Mouse (Mus musculus) thymus, adult 2 months (tissue): ENCODE measurements at regions not wholly inside any gene's neighbourhood (a gene's known extent, or its start where the extent isn't known, plus 50 kb on each side); places are given as distances from the start of the nearest gene placed in this dataset.
"Not testable (repeated sequence)": the region's sequence is repeated elsewhere in the genome, so short reads cannot be mapped to it uniquely, and the experiment has no call there.

Experiments
- DNase-seq: peaks from one replicate; pipeline ENCODE4 v3.0.0; 2021
- H3K27ac ChIP-seq: fragments of 200-500 bp; 2 replicates; pipeline ENCODE4 v1.5.1; 2012; ENCODE audit warnings: low read length, control low read depth; ENCODE audit not compliant: control insufficient read depth, insufficient read depth
- H3K27me3 ChIP-seq: fragments of 200-500 bp; 2 replicates; pipeline ENCODE4 v1.6.1; 2012; ENCODE audit warnings: mild to moderate bottlenecking, low read length, moderate library complexity, mixed read lengths; ENCODE audit not compliant: control insufficient read depth, insufficient read depth
- H3K36me3 ChIP-seq: fragments of 200-500 bp; 2 replicates; pipeline ENCODE4 v1.6.1; 2012; ENCODE audit warnings: mild to moderate bottlenecking, low read length, moderate library complexity; ENCODE audit not compliant: control insufficient read depth, insufficient read depth
- H3K4me1 ChIP-seq: fragments of 200-500 bp; replicated peaks from 2 replicates; pipeline ENCODE4 v1.6.1; 2012; ENCODE audit warnings: low read length; ENCODE audit not compliant: control insufficient read depth, insufficient read depth
- H3K4me3 ChIP-seq: fragments of 200-500 bp; 2 replicates; pipeline ENCODE4 v1.5.1; 2012; ENCODE audit warnings: mild to moderate bottlenecking, low read length, control low read depth, moderate library complexity; ENCODE audit not compliant: control insufficient read depth, insufficient read depth
- CTCF ChIP-seq: fragments of 200-500 bp; IDR thresholded peaks from 2 replicates; pipeline ENCODE4 v1.5.1; 2012; ENCODE audit warnings: mild to moderate bottlenecking, control low read depth, low read length, moderate library complexity, borderline replicate concordance; ENCODE audit not compliant: control insufficient read depth, poor library complexity, insufficient read depth; ENCODE audit errors: extremely low read depth
- POLR2A ChIP-seq: fragments of 200-500 bp; IDR thresholded peaks from 2 replicates; pipeline ENCODE4 v1.6.1; 2012; ENCODE audit warnings: mild to moderate bottlenecking, low read length, control low read depth, moderate library complexity; ENCODE audit not compliant: control insufficient read depth, poor library complexity, insufficient read depth; ENCODE audit errors: extremely low read depth
- WGBS: fragments of 180-500 bp; shearing (Covaris S2); methylation state at CpG from one replicate; pipeline ENCODE4 v1.1.7; 2018; 5-methylcytosine and 5-hydroxymethylcytosine counted together

GRCm38 (mm10) chr13:60479043-60479861 is 122.5 kb upstream of the Dapk1 start:
- peak overlapping the region; percentile 19; the same call in 1 of the 2 replicates for H3K27ac ChIP-seq
- TF ChIP-seq POLR2A (no peak), CTCF (no peak)
- DNase-seq: no peak

GRCm38 (mm10) chr13:60479862-60480730 is 121.7 kb upstream of the Dapk1 start:
- 18% methylated on average over 13 of the region's 13 CpGs for WGBS
- no peak overlapping the region for H3K27ac ChIP-seq
- no peak for TF ChIP-seq CTCF
- TF ChIP-seq POLR2A: no peak
- no peaks in the 10 kb centered on the region for H3K27me3 ChIP-seq
- peaks cover 11% of the 10 kb centered on the region for H3K4me1 ChIP-seq
- DNase-seq: no peak
- no peaks in the 10 kb centered on the region for H3K36me3 ChIP-seq
- no peak overlapping the region for H3K4me3 ChIP-seq

More at GRCm38 (mm10) chr13:60479043-60479861, 122.5 kb upstream of the Dapk1 start:
- Histone ChIP-seq H3K36me3 (no peaks in the 10 kb centered on the region), H3K27me3 (no peaks in the 10 kb centered on the region), H3K4me3 (no peak overlapping the region; the same call in 1 of the 2 replicates), H3K4me1 (peaks cover 11% of the 10 kb centered on the region)
- 12% methylated on average over 18 of the region's 18 CpGs for WGBS

- Histone ChIP-seq H3K4me1 (peaks cover 11% of the 10 kb centered on the region), H3K27me3 (no peaks in the 10 kb centered on the region), H3K36me3 (no peaks in the 10 kb centered on the region), H3K27ac (no peak overlapping the region), H3K4me3 (peak overlapping the region; percentile 18; the same call in 1 of the 2 replicates)
- no peak for DNase-seq
- WGBS: 8% methylated on average over 21 of the region's 21 CpGs
- TF ChIP-seq CTCF: no peak
- TF ChIP-seq POLR2A: no peak
These were observed 120.9 kb upstream of the Dapk1 start for GRCm38 (mm10) chr13:60480731-60481431.

GRCm38 (mm10) chr13:60481451-60481850 is 120.3 kb upstream of the Dapk1 start:
- not testable (repeated sequence) for H3K36me3 ChIP-seq, H3K4me3 ChIP-seq, H3K27me3 ChIP-seq, DNase-seq, H3K27ac ChIP-seq
- H3K4me1 ChIP-seq: peaks cover 11% of the 10 kb centered on the region
- WGBS: 85% methylated on average over 11 of the region's 11 CpGs

DNA sequence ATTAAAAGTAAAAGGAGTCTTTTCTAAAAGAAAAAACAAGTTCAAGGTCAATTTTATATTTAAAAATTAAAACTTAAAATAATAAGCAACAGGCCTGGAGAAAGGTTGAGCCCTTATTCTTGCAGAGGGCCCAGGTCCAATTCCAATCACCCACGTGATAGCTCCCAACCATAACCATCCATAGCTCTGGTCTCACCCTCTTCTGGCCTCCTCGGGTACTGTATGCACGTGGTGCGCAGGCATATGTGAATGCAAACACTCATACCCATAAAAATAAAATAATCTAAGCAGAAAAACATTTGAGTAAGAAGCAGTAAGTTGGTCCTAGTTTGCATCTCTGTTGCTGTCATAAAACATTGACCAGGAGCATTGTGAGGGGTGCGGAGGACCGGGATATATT is 119.8 kb upstream of the Dapk1 start:
- TF ChIP-seq POLR2A (no peak), CTCF (no peak)
- Histone ChIP-seq H3K4me3 (no peak overlapping the region), H3K36me3 (no peaks in the 10 kb centered on the region), H3K27ac (no peak overlapping the region), H3K4me1 (peaks cover 11% of the 10 kb centered on the region), H3K27me3 (no peaks in the 10 kb centered on the region)
- no peak for DNase-seq
- WGBS: 96% methylated on average over 6 of the region's 6 CpGs

DNA sequence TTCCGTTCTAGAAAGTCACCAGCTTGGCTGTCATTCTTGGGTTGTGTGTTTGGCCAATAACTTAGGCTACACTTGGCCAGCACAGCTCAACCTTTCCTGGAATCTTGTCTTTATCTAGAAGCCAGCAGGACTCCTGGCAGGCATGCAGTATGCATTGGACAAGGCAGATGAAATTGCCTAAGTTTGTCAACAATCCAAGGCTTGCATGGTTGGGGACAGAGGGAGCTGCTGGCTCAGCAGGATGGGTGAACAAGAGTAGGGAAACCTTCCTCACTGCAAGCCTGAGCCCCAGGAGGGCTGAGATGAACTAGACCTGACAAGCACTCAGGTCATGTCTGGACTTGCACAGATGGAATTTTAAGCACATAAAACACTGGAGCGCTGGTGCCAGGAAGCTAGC is 115.6 kb upstream of the Dapk1 start:
- no peaks in the 10 kb centered on the region for H3K36me3 ChIP-seq
- H3K4me3 ChIP-seq: no peak overlapping the region
- H3K27me3 ChIP-seq: no peaks in the 10 kb centered on the region; the same call in 1 of the 2 replicates
- H3K4me1 ChIP-seq: peaks cover 1% of the 10 kb centered on the region
- TF ChIP-seq CTCF (no peak), POLR2A (no peak)
- no peak for DNase-seq
- 72% methylated on average over 2 of the region's 2 CpGs for WGBS
- H3K27ac ChIP-seq: no peak overlapping the region
